Mouse (Mus musculus): ENCODE measurements at regions not wholly inside any gene's neighbourhood (a gene's known extent, or its start where the extent isn't known, plus 50 kb on each side); places are given as distances from the start of the nearest gene placed in this dataset.

GRCm38 (mm10) chr3:102310243-102310642 lies 105.8 kb upstream of the Vangl1 start:
- no peak overlapping the region for H3K4me3 ChIP-seq (replicated peaks; ENCODE audit: control insufficient read depth, low read depth, low read length)
- WGBS: 81% methylated on average over 9 of the region's 9 CpGs

GRCm38 (mm10) chr3:102309756-102310155 lies 105.3 kb upstream of the Vangl1 start:
- TF ChIP-seq POLR2A (IDR thresholded peaks at IDR 0.05; ENCODE audit: borderline replicate concordance, control insufficient read depth, low read depth, low read length): no peak
- peak; percentile 34; the same call in 1 of the 2 replicates for TF ChIP-seq CTCF (IDR thresholded peaks at IDR 0.05; ENCODE audit: control insufficient read depth, insufficient read depth, low read length)
- Histone ChIP-seq H3K4me3 (replicated peaks; ENCODE audit: control insufficient read depth, low read depth, low read length) (no peak overlapping the region), H3K27ac (ENCODE audit: control insufficient read depth, insufficient read depth, low read depth, low read length, poor library complexity) (no peak overlapping the region), H3K4me1 (ENCODE audit: control insufficient read depth, insufficient read depth, low read length) (no peaks in the 10 kb centered on the region)
- 14% methylated on average over 9 of the region's 9 CpGs for WGBS

More at GRCm38 (mm10) chr3:102310243-102310642, 105.8 kb upstream of the Vangl1 start:
- TF ChIP-seq POLR2A (IDR thresholded peaks at IDR 0.05; ENCODE audit: borderline replicate concordance, control insufficient read depth, low read depth, low read length): no peak
- TF ChIP-seq CTCF (IDR thresholded peaks at IDR 0.05; ENCODE audit: control insufficient read depth, insufficient read depth, low read length): no peak
- no peaks in the 10 kb centered on the region for H3K4me1 ChIP-seq (ENCODE audit: control insufficient read depth, insufficient read depth, low read length)
- no peak overlapping the region for H3K27ac ChIP-seq (ENCODE audit: control insufficient read depth, insufficient read depth, low read depth, low read length, poor library complexity)

GRCm38 (mm10) chr3:102307656-102308055 lies 103.2 kb upstream of the Vangl1 start:
- Histone ChIP-seq H3K4me3 (replicated peaks; ENCODE audit: control insufficient read depth, low read depth, low read length) (no peak overlapping the region), H3K4me1 (ENCODE audit: control insufficient read depth, insufficient read depth, low read length) (no peaks in the 10 kb centered on the region), H3K27ac (ENCODE audit: control insufficient read depth, insufficient read depth, low read depth, low read length, poor library complexity) (no peak overlapping the region)
- TF ChIP-seq CTCF (IDR thresholded peaks at IDR 0.05; ENCODE audit: control insufficient read depth, insufficient read depth, low read length) (no peak), POLR2A (IDR thresholded peaks at IDR 0.05; ENCODE audit: borderline replicate concordance, control insufficient read depth, low read depth, low read length) (no peak)
- 63% methylated on average over 1 of the region's 1 CpGs for WGBS

- H3K4me3 ChIP-seq (replicated peaks; ENCODE audit: control insufficient read depth, low read depth, low read length): no peak overlapping the region
- H3K4me1 ChIP-seq (ENCODE audit: control insufficient read depth, insufficient read depth, low read length): no peaks in the 10 kb centered on the region
- TF ChIP-seq CTCF (IDR thresholded peaks at IDR 0.05; ENCODE audit: control insufficient read depth, insufficient read depth, low read length) (no peak), POLR2A (IDR thresholded peaks at IDR 0.05; ENCODE audit: borderline replicate concordance, control insufficient read depth, low read depth, low read length) (no peak)
- H3K27ac ChIP-seq (ENCODE audit: control insufficient read depth, insufficient read depth, low read depth, low read length, poor library complexity): no peak overlapping the region
- 71% methylated on average over 3 of the region's 3 CpGs for WGBS
Measured at GRCm38 (mm10) chr3:102292385-102292784, 87.9 kb upstream of the Vangl1 start.

- TF ChIP-seq POLR2A (IDR thresholded peaks at IDR 0.05; ENCODE audit: borderline replicate concordance, control insufficient read depth, low read depth, low read length) (no peak), CTCF (IDR thresholded peaks at IDR 0.05; ENCODE audit: control insufficient read depth, insufficient read depth, low read length) (no peak)
- Histone ChIP-seq H3K4me1 (ENCODE audit: control insufficient read depth, insufficient read depth, low read length) (no peaks in the 10 kb centered on the region), H3K4me3 (replicated peaks; ENCODE audit: control insufficient read depth, low read depth, low read length) (no peak overlapping the region), H3K27ac (ENCODE audit: control insufficient read depth, insufficient read depth, low read depth, low read length, poor library complexity) (no peak overlapping the region)
- WGBS: 71% methylated on average over 4 of the region's 4 CpGs
Measured at GRCm38 (mm10) chr3:102281983-102282382, 77.5 kb upstream of the Vangl1 start.

- Histone ChIP-seq H3K27ac (ENCODE audit: control insufficient read depth, insufficient read depth, low read depth, low read length, poor library complexity) (no peak overlapping the region), H3K4me1 (ENCODE audit: control insufficient read depth, insufficient read depth, low read length) (no peaks in the 10 kb centered on the region), H3K4me3 (replicated peaks; ENCODE audit: control insufficient read depth, low read depth, low read length) (no peak overlapping the region)
- TF ChIP-seq POLR2A (IDR thresholded peaks at IDR 0.05; ENCODE audit: borderline replicate concordance, control insufficient read depth, low read depth, low read length) (no peak), CTCF (IDR thresholded peaks at IDR 0.05; ENCODE audit: control insufficient read depth, insufficient read depth, low read length) (no peak)
- WGBS: 57% methylated on average over 2 of the region's 2 CpGs
Measured at GRCm38 (mm10) chr3:102276758-102277157, 72.3 kb upstream of the Vangl1 start.

GRCm38 (mm10) chr3:102276283-102276682 lies 71.8 kb upstream of the Vangl1 start:
- H3K4me3 ChIP-seq (replicated peaks; ENCODE audit: control insufficient read depth, low read depth, low read length): no peak overlapping the region
- no peaks in the 10 kb centered on the region for H3K4me1 ChIP-seq (ENCODE audit: control insufficient read depth, insufficient read depth, low read length)
- no peak overlapping the region for H3K27ac ChIP-seq (ENCODE audit: control insufficient read depth, insufficient read depth, low read depth, low read length, poor library complexity)
- WGBS: 68% methylated on average over 2 of the region's 2 CpGs
- TF ChIP-seq POLR2A (IDR thresholded peaks at IDR 0.05; ENCODE audit: borderline replicate concordance, control insufficient read depth, low read depth, low read length) (no peak), CTCF (IDR thresholded peaks at IDR 0.05; ENCODE audit: control insufficient read depth, insufficient read depth, low read length) (no peak)

- no peak for TF ChIP-seq POLR2A (IDR thresholded peaks at IDR 0.05; ENCODE audit: borderline replicate concordance, control insufficient read depth, low read depth, low read length)
- TF ChIP-seq CTCF (IDR thresholded peaks at IDR 0.05; ENCODE audit: control insufficient read depth, insufficient read depth, low read length): no peak
- Histone ChIP-seq H3K4me3 (replicated peaks; ENCODE audit: control insufficient read depth, low read depth, low read length) (no peak overlapping the region), H3K4me1 (ENCODE audit: control insufficient read depth, insufficient read depth, low read length) (no peaks in the 10 kb centered on the region), H3K27ac (ENCODE audit: control insufficient read depth, insufficient read depth, low read depth, low read length, poor library complexity) (no peak overlapping the region)
- 72% methylated on average over 7 of the region's 7 CpGs for WGBS
Measured at GRCm38 (mm10) chr3:102275256-102276022, 70.9 kb upstream of the Vangl1 start.

Measured in bone marrow, adult 2 months (tissue).